Mouse (Mus musculus) liver, adult 10 weeks (tissue): ENCODE data around the gene Eif2s3x. TPM values are rescaled to one million over a fixed set of nuclear protein-coding genes. Genes with fewer than 3 reads are reported as not detected.

Experiments
- polyA plus RNA-seq: library from polyadenylated mRNA; stranded (reverse); fragments of 350-450 nt; fragmentation: Illumina TruSeq; extraction: RNeasy Lipid Tissue Mini Kit (QIAGEN cat#74804); gene quantifications from one replicate; pipeline ENCODE4 v1.2.3, GENCODE M21; 2014; ENCODE audit warnings: low read depth, low replicate concordance

Gene Eif2s3x
- polyA plus RNA-seq = 155 TPM

GRCm38 (mm10) chrX:94212597-94213321, at the start of gene Eif2s3x:
Gene Eif2s3x (minus strand): TSS chrX:94212862.

GRCm38 (mm10) chrX:94234532-94235189, 22.0 kb upstream of the Eif2s3x start, which contains the start of gene Klhl15:
Gene Klhl15 (plus strand): TSS chrX:94234599.

Other genes starting within 250 kb of the Eif2s3x start
- gene AU015836, start 244.2 kb downstream of the Eif2s3x start, polyA plus RNA-seq = not detected
- gene Zfx, start 89.2 kb downstream of the Eif2s3x start, polyA plus RNA-seq = 13.6 TPM
- gene Klhl15, start 21.7 kb upstream of the Eif2s3x start, polyA plus RNA-seq = 4.3 TPM
- not detected for gene Fam90a1b, start 153.9 kb upstream of the Eif2s3x start, polyA plus RNA-seq
- 135 TPM for gene Apoo, start 154.3 kb upstream of the Eif2s3x start, polyA plus RNA-seq